In genomic region chr7:73524454-73524952, GRCm38 (mm10) we compare ENCODE assay signal across 7 mouse cellular contexts. TPM values are rescaled to one million over a fixed set of nuclear protein-coding genes. Genes with fewer than 3 reads are reported as not detected.
DNase-seq lines count a peak whose midpoint lies in the region; ATAC-seq and TF ChIP-seq lines count a peak whose summit lies in the region.

No protein-coding gene starts in this region.

- H3K36me3 ChIP-seq in embryonic facial prominence, embryonic 10.5 days (replicated peaks): peaks cover 68% of the 10 kb centered on the region
- H3K36me3 ChIP-seq in heart, embryonic 15.5 days: peaks cover 25% of the 10 kb centered on the region
- no peaks in the 10 kb centered on the region; the same call in 1 of the 2 replicates for H3K36me3 ChIP-seq in lung, postnatal 0 days (ENCODE audit: insufficient read depth, low read length)

- TF ChIP-seq POLR2A in olfactory bulb, adult 2 months (IDR thresholded peaks at IDR 0.05; ENCODE audit: insufficient read depth, low read depth, low read length): no peak

- H3K27me3 ChIP-seq in embryonic facial prominence, embryonic 10.5 days (replicated peaks; ENCODE audit: low read depth, poor library complexity, severe bottlenecking): no peaks in the 10 kb centered on the region
- no peaks in the 10 kb centered on the region for H3K27me3 ChIP-seq in heart, embryonic 15.5 days
- no peaks in the 10 kb centered on the region for H3K27me3 ChIP-seq in lung, postnatal 0 days (replicated peaks; ENCODE audit: insufficient read depth, low read length)

- peak overlapping the region; percentile 82 for H3K27ac ChIP-seq in embryonic facial prominence, embryonic 10.5 days (replicated peaks)
- H3K27ac ChIP-seq in heart, embryonic 15.5 days: peak overlapping the region; percentile 92
- H3K27ac ChIP-seq in lung, postnatal 0 days (ENCODE audit: low read length): peak overlapping the region; percentile 93
- H3K27ac ChIP-seq in olfactory bulb, adult 2 months (ENCODE audit: insufficient read depth, low read depth, low read length): peak overlapping the region; percentile 55

- WGBS in embryonic facial prominence, embryonic 10.5 days: 57% methylated on average over 9 of the region's 9 CpGs
- 16% methylated on average over 9 of the region's 9 CpGs for WGBS in heart, embryonic 15.5 days
- 14% methylated on average over 9 of the region's 9 CpGs for WGBS in lung, postnatal 0 days
- 12% methylated on average over 9 of the region's 9 CpGs for WGBS in olfactory bulb, adult 2 months

- H3K9me3 ChIP-seq in embryonic facial prominence, embryonic 10.5 days: no peaks in the 10 kb centered on the region
- H3K9me3 ChIP-seq in heart, embryonic 15.5 days (replicated peaks): no peaks in the 10 kb centered on the region
- H3K9me3 ChIP-seq in lung, postnatal 0 days (ENCODE audit: low read length): no peaks in the 10 kb centered on the region

- DNase-seq in T-cell, adult 2 months (ENCODE audit: low spot score): peak; percentile 80
- DNase-seq in embryonic facial prominence, embryonic 10.5 days (ENCODE audit: low spot score): peak; percentile 57
- DNase-seq in kidney, postnatal 25 days: peak; percentile 75 to 81
- DNase-seq in lung, postnatal 0 days (ENCODE audit: low spot score): peak; percentile 97

- H3K4me1 ChIP-seq in embryonic facial prominence, embryonic 10.5 days: peaks cover 11% of the 10 kb centered on the region
- H3K4me1 ChIP-seq in heart, embryonic 15.5 days (replicated peaks): peaks cover 34% of the 10 kb centered on the region
- peaks cover 9% of the 10 kb centered on the region; the same call in 1 of the 2 replicates for H3K4me1 ChIP-seq in lung, postnatal 0 days (ENCODE audit: insufficient read depth, low read depth, low read length)
- no peaks in the 10 kb centered on the region for H3K4me1 ChIP-seq in olfactory bulb, adult 2 months (ENCODE audit: control insufficient read depth, insufficient read depth, low read length)

- H3K4me2 ChIP-seq in heart, embryonic 15.5 days: peak overlapping the region; percentile 30
- peak overlapping the region; percentile 27 for H3K4me2 ChIP-seq in lung, postnatal 0 days (replicated peaks; ENCODE audit: low read depth, low read length)

- peak; percentile 81 for TF ChIP-seq EP300 in lung, postnatal 0 days (IDR thresholded peaks at IDR 0.05)

- peak overlapping the region; percentile 25; the same call in 1 of the 2 replicates for H3K9ac ChIP-seq in heart, embryonic 15.5 days
- H3K9ac ChIP-seq in lung, postnatal 0 days (replicated peaks; ENCODE audit: low read depth): no peak overlapping the region

- peak; percentile 70 for ATAC-seq in CD4-positive, CD25-positive, alpha-beta regulatory T cell, adult 4 months
- peak; percentile 80 for ATAC-seq in heart, embryonic 15.5 days (replicated peaks; ENCODE audit: insufficient number of reproducible peaks, insufficient read depth, low FRiP score, low read depth)
- peak; percentile 91 for ATAC-seq in lung, postnatal 0 days

- H3K4me3 ChIP-seq in embryonic facial prominence, embryonic 10.5 days: no peak overlapping the region
- H3K4me3 ChIP-seq in heart, embryonic 15.5 days: 0 out of 2 replicates have a peak overlapping the region, but pooled peaks have one; percentile 6
- no peak overlapping the region for H3K4me3 ChIP-seq in lung, postnatal 0 days (ENCODE audit: low read depth, low read length)
- H3K4me3 ChIP-seq in olfactory bulb, adult 2 months (ENCODE audit: insufficient read depth, low read depth, low read length): no peak overlapping the region

- TF ChIP-seq CTCF in lung, postnatal 0 days (IDR thresholded peaks at IDR 0.05): peak; percentile 91
- TF ChIP-seq CTCF in olfactory bulb, adult 2 months (IDR thresholded peaks at IDR 0.05; ENCODE audit: insufficient read depth, low read depth, low read length): no peak

RNA-seq across cellular contexts. Expression of gene Chd2, which starts 17.1 kb away (rescaled TPM):
- 100 to 1,000 TPM; 223 to 256 TPM for polyA plus RNA-seq in CD4-positive, CD25-positive, alpha-beta regulatory T cell, adult 4 months (2017; shearing (Covaris generic))
- polyA plus RNA-seq in embryonic facial prominence, embryonic 10.5 days (2016; fragmentation: Nextera tagmentation; extraction: Ambion mirVana): 49.2 and 54.8 TPM in 2 replicates
- polyA plus RNA-seq in heart, embryonic 15.5 days (2015; fragmentation: Nextera tagmentation; extraction: Ambion mirVana): 41.2 and 42.9 TPM in 2 replicates
- polyA plus RNA-seq in lung, postnatal 0 days (2015; fragmentation: Nextera tagmentation; extraction: Ambion mirVana): 38.0 and 39.9 TPM in 2 replicates
- 211 and 544 TPM in 2 replicates for polyA plus RNA-seq in olfactory bulb, adult 2 months (2012; ENCODE audit: insufficient read depth, insufficient read length, low replicate concordance, missing spikeins)
